Mouse (Mus musculus): ENCODE results near the gene Adssl1. TPM values are rescaled to one million over a fixed set of nuclear protein-coding genes. Genes with fewer than 3 reads are reported as not detected.

Gene Adssl1
- polyA plus RNA-seq, 1 experiment from 2014 or later = 9.3 TPM

DNA sequence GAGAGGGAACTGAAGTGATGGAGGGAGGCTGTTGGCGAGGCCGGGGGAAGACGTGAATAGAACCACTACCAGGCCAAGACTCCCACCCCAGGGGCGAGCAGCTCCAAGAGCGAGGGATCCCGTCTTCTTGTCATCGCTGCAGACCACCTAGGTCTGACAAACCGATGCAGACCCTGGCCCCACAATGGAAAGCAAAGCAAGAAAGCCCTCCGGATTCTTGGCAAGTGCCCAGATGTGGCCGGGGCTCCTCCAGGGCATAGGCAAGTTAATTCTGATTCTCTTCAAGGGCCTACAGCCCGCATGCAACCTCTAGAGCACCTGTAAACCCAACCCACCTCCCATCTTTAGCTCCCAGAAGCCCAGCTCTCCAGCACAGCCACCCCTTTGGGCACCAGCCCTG lies 43.5 kb downstream of the Adssl1 start:
- H3K4me2 ChIP-seq = peak overlapping the region; percentile 9; the same call in 1 of the 2 replicates
- H3K9me3 ChIP-seq = no peaks in the 10 kb centered on the region
- no peak for ATAC-seq (ENCODE audit: borderline replicate concordance, extremely low read depth, low FRiP score, low TSS enrichment)
- H3K9ac ChIP-seq = no peak overlapping the region
- H3K4me1 ChIP-seq = peaks cover 97% of the 10 kb centered on the region
- WGBS = 61% methylated on average over 11 of the region's 11 CpGs
- H3K4me3 ChIP-seq = no peak overlapping the region
- no peaks in the 10 kb centered on the region for H3K27me3 ChIP-seq
- H3K27ac ChIP-seq = peak overlapping the region; percentile 89
- peaks cover 44% of the 10 kb centered on the region for H3K36me3 ChIP-seq

DNA sequence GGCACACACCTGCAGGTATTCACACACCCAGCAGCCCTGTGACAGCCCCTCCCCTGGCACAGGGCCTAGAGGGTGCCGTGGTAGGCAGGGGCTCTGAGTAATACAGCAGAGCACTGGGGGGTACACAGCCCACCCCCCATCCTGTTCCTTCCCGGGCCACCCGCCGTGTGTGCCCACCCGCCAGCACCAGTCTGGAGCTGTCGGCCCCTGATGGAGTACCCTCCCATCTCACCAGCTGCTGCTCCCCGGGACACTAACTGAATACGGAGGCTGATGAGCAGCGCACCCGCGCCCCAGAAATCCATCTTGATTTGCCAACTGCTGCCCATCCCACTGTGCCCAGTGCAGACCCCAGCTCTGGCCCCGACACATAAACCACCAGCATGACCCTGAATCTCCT lies 43.9 kb downstream of the Adssl1 start:
- H3K9ac ChIP-seq = no peak overlapping the region
- H3K27me3 ChIP-seq = no peaks in the 10 kb centered on the region
- H3K4me3 ChIP-seq = no peak overlapping the region
- peaks cover 44% of the 10 kb centered on the region for H3K36me3 ChIP-seq
- no peaks in the 10 kb centered on the region for H3K9me3 ChIP-seq
- WGBS = 73% methylated on average over 12 of the region's 12 CpGs
- peaks cover 99% of the 10 kb centered on the region for H3K4me1 ChIP-seq
- ATAC-seq (ENCODE audit: borderline replicate concordance, extremely low read depth, low FRiP score, low TSS enrichment) = no peak
- peak overlapping the region; percentile 89 for H3K27ac ChIP-seq
- H3K4me2 ChIP-seq = peak overlapping the region; percentile 9; the same call in 1 of the 2 replicates

DNA sequence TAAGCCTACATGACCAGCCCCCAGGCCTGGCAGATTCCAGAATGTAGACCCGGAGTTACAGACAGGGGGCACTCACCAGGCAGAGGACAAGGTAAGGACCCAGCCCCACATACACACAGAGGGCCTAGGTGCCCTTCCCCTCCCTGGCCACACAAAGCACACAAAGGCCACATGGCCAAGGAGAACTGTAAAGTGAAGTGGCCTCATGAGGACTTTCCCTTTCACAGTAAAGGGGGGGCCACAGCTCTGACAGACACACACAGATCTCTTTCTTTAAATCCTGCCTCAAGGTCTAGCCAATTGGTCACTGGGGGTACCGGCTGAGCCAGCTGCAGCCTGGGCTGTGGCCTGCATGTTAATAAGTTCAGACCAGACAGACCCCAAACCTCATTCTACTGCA lies 44.3 kb downstream of the Adssl1 start:
- no peaks in the 10 kb centered on the region for H3K9me3 ChIP-seq
- H3K4me2 ChIP-seq = 0 out of 2 replicates have a peak overlapping the region, but pooled peaks have one; percentile 9
- H3K4me1 ChIP-seq = peaks cover 99% of the 10 kb centered on the region
- no peak overlapping the region for H3K9ac ChIP-seq
- peak overlapping the region; percentile 89 for H3K27ac ChIP-seq
- H3K27me3 ChIP-seq = no peaks in the 10 kb centered on the region
- H3K36me3 ChIP-seq = peaks cover 44% of the 10 kb centered on the region
- 37% methylated on average over 2 of the region's 2 CpGs for WGBS
- no peak for ATAC-seq (ENCODE audit: borderline replicate concordance, extremely low read depth, low FRiP score, low TSS enrichment)
- no peak overlapping the region for H3K4me3 ChIP-seq

DNA sequence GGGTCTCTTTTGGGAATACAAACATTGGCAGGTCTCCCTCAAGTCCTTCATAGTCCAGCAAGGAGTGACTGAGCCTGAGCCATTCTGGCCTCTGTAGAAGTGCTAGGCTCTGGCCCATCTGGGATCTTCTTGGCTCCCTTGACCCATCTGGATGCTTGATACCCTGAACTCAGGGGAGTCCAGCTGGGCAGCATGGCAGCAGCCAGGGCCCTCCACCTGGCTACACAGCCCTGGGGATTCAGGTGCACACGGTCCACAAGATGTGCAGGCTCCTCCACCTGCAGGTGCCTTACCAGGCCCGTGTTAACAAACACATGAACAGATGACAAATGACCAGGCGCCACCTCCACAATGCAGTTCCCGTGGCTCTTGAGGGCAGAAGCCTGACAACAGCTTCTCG lies 44.8 kb downstream of the Adssl1 start:
- no peak overlapping the region for H3K4me3 ChIP-seq
- H3K27me3 ChIP-seq = no peaks in the 10 kb centered on the region
- whole genome bisulfite sequencing = 36% methylated on average over 5 of the region's 5 CpGs
- H3K36me3 ChIP-seq = peaks cover 44% of the 10 kb centered on the region
- H3K4me2 ChIP-seq = peak overlapping the region; percentile 28; the same call in 1 of the 2 replicates
- no peak for ATAC-seq (ENCODE audit: borderline replicate concordance, extremely low read depth, low FRiP score, low TSS enrichment)
- no peak overlapping the region for H3K9ac ChIP-seq
- no peaks in the 10 kb centered on the region for H3K9me3 ChIP-seq
- peaks cover 97% of the 10 kb centered on the region for H3K4me1 ChIP-seq
- peak overlapping the region; percentile 89 for H3K27ac ChIP-seq

DNA sequence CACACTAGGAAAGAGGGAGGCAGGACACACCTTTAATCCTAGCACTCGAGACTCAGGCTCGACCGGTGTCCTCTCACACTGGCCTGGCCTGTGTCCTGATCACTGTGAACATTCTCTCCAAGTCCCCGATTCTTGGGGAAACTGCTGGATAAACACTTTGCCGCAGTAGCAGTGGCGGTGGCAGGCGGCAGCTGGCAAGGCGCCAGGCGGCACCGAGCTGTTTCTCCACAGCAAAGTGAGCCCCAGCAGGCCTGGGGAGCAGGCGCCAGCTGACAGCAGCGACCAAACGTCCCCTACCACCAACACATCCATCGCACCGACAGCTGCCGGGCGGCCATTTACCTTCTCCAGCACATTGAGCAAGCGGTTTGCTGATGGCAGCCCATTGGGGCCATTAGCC lies 45.6 kb downstream of the Adssl1 start:
- peak overlapping the region; percentile 28 for H3K4me2 ChIP-seq
- no peak overlapping the region for H3K9ac ChIP-seq
- H3K27ac ChIP-seq = peak overlapping the region; percentile 89
- no peaks in the 10 kb centered on the region for H3K27me3 ChIP-seq
- H3K4me1 ChIP-seq = peaks cover 97% of the 10 kb centered on the region
- H3K4me3 ChIP-seq = no peak overlapping the region
- no peaks in the 10 kb centered on the region for H3K9me3 ChIP-seq
- 9% methylated on average over 18 of the region's 18 CpGs for WGBS
- ATAC-seq (ENCODE audit: borderline replicate concordance, extremely low read depth, low FRiP score, low TSS enrichment) = peak; percentile 12
- H3K36me3 ChIP-seq = peaks cover 46% of the 10 kb centered on the region

DNA sequence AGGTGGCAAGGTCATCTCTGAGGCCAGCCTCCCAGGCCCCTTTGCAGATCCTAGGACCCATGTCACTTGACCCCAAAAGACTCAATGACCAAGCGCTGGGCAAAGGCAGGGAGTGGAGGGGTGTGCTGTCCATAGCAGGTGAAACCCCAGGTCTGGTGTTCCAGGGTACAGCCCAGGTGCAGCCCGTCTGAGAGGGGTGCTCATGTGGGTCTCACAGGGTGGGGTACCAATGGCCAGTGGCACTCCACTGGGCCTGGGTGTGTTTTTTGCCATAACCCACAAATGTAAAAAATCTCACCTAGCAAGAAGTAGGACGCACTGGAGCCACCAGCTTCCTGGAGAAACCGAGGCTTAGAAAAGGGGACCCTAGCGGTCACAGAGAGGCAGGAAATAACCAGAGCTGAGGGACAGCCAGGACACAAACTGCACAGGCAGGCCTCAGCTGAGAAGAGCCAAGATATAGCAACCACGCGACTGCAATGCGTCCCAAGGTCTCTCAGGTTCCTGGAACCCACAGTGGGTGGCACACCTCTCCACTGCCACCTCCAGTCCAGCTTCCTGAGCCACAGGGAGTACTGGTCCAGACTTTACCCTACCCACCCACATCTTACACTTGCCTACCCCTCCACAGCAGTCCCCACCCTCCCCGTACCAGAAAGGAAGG lies 46.2 kb downstream of the Adssl1 start:
- Histone ChIP-seq H3K4me1 (peaks cover 97% of the 10 kb centered on the region), H3K27ac (peak overlapping the region; percentile 89), H3K9me3 (no peaks in the 10 kb centered on the region), H3K36me3 (peaks cover 48% of the 10 kb centered on the region), H3K27me3 (no peaks in the 10 kb centered on the region), H3K4me2 (peak overlapping the region; percentile 28; the same call in 1 of the 2 replicates), H3K4me3 (no peak overlapping the region), H3K9ac (no peak overlapping the region)
- no peak; the same call in 1 of the 2 replicates for ATAC-seq (ENCODE audit: borderline replicate concordance, extremely low read depth, low FRiP score, low TSS enrichment)
- WGBS = 64% methylated on average over 9 of the region's 9 CpGs

DNA sequence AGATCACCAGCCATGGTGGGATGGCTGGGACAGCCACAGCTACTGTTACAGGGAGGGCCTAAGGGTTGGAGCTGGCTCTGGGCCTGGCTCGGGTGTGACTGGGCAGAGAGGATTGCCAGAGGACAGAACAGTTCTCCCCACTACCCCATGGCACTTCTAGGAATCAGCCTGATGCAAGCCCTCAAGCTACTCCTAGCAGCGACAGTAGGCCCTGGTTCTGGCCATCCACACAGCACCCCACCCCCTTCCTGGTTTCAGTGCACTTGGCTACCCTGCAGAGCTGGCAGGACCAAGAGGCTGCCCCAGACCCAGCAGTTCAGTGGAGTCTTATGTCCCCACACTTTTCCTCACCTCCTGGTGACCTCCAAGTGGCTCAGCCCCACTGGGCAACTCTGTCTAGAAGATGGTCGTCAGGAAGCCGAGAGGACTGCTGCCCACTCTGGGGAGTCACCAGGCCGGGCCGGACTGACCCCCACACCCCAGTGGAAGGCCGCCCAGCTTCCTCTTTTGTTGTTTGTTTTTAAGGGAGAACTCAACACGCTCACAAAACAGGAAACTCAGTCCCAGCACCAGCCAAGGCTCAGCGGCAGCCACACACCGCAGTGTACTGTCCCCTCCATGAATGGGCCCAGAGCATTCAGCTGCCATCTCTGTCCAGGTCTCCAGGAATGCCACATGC lies 47.9 kb downstream of the Adssl1 start:
- Histone ChIP-seq H3K9ac (no peak overlapping the region), H3K27ac (peak overlapping the region; percentile 50)
- ATAC-seq (ENCODE audit: borderline replicate concordance, extremely low read depth, low FRiP score, low TSS enrichment) = no peak

DNA sequence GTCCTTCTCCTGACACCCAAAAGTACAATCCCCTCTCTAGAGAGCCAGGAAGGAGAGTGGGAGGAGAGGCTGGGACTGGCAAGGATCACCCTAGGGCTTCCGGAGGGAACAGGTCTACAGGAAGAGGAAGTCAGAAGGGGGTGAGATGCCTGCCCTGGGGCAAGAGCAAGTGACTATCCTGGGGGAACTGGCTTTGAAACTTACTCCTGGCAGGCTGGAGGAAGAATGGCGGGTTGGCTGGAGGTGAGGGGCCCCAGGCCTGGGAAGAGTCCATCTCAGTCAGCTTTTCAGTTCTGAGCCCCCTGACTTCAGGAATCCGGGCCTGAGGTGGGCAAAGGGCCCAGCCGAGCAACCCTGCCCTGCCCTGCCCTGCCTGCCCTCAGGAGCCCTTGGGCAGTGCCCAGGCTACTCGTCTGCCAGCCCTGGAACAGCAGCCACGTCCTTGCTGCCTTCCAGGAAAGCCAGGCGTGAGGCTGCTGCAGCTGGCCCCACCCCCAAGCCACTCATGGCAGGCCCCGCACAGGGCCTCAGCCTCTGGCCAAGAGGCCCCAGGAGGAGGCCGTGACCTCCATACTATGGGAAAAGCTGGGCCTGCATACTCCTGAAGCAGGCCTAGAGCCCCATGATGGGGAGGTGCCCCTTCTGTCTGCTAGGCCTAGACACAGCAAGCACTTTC lies 51.0 kb downstream of the Adssl1 start:
- Histone ChIP-seq H3K4me1 (peaks cover 86% of the 10 kb centered on the region), H3K27me3 (no peaks in the 10 kb centered on the region), H3K9me3 (no peaks in the 10 kb centered on the region), H3K9ac (no peak overlapping the region), H3K4me3 (no peak overlapping the region), H3K27ac (peak overlapping the region; percentile 31; the same call in 1 of the 2 replicates), H3K4me2 (peak overlapping the region; percentile 93), H3K36me3 (peaks cover 37% of the 10 kb centered on the region)
- ATAC-seq (ENCODE audit: borderline replicate concordance, extremely low read depth, low FRiP score, low TSS enrichment) = no peak
- WGBS = 32% methylated on average over 9 of the region's 9 CpGs

More for the DNA sequence above, 47.9 kb downstream of the Adssl1 start:
- Histone ChIP-seq H3K36me3 (peaks cover 43% of the 10 kb centered on the region), H3K4me3 (no peak overlapping the region), H3K4me1 (peaks cover 97% of the 10 kb centered on the region), H3K4me2 (no peak overlapping the region), H3K9me3 (no peaks in the 10 kb centered on the region), H3K27me3 (no peaks in the 10 kb centered on the region)
- WGBS = 58% methylated on average over 10 of the region's 10 CpGs

DNA sequence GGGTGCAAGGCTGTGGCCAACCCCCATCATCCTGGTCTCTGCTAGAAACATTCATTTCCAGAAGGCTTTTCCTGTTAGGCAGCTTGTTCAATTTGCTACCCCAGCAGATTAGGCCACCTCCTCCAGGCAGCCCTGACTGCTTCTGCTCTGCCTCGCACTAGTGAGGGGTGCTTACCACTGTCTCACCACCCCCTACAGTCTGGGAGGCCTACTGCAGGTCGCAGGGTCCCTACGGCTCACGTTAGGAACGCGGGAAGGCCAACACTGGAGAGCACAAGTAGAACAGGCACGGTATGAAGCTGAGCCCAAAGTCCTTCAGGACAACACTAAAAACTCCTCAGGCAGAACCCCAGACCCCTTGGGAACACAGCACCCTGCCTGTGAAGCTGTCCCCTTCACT lies 52.0 kb downstream of the Adssl1 start:
- WGBS = 67% methylated on average over 7 of the region's 7 CpGs
- peaks cover 80% of the 10 kb centered on the region for H3K4me1 ChIP-seq
- H3K27me3 ChIP-seq = no peaks in the 10 kb centered on the region
- peak overlapping the region; percentile 100 for H3K9ac ChIP-seq
- ATAC-seq (ENCODE audit: borderline replicate concordance, extremely low read depth, low FRiP score, low TSS enrichment) = no peak
- peak overlapping the region; percentile 98; the same call in 1 of the 2 replicates for H3K27ac ChIP-seq
- H3K36me3 ChIP-seq = peaks cover 37% of the 10 kb centered on the region
- H3K9me3 ChIP-seq = no peaks in the 10 kb centered on the region
- H3K4me2 ChIP-seq = peak overlapping the region; percentile 93
- H3K4me3 ChIP-seq = peak overlapping the region; percentile 99

DNA sequence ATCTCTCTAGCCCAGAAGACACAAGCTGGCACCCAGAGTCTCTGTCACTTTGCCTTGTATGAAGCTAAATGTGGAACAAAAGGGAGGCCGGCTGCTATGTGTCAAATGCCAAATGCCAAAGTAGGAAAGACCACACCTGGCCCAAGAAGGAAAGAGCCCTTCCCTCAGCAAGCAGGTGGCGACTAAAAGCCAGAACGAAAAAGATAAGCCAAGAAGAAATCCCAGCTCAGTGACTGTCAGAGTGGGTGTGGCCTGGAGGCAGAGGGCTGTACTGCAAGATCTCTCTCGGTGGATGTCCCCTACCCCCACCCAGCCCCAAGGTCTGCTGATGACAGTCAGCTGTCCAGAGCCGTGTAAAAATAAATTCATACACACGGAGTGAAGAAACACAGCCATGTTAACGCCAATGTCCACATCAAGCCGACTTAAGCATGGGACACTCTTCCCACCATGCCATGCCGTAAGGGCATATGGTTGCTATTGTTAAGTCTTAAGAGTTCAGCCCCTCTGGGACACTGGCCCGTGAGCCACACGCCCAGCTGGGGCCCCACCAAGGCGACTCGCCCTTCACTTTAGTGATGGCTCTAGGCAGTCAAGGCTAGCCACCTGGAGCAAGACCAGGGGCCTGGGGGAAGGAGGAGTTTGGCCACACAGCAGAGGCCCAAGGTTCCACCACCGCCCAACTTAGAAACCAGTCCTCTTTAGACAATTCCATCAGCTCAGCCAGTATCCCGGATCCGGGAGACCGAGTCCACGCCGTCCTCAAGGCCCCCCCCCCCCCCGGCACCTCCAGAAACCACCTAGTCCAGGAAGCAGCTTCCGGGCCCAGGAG lies 53.1 kb downstream of the Adssl1 start:
- H3K27me3 ChIP-seq = no peaks in the 10 kb centered on the region; the same call in 1 of the 2 replicates
- H3K4me1 ChIP-seq = peaks cover 80% of the 10 kb centered on the region
- peak overlapping the region; percentile 100 for H3K9ac ChIP-seq
- H3K4me2 ChIP-seq = peak overlapping the region; percentile 93
- ATAC-seq (ENCODE audit: borderline replicate concordance, extremely low read depth, low FRiP score, low TSS enrichment) = peak; percentile 8; the same call in 1 of the 2 replicates
- peaks cover 30% of the 10 kb centered on the region for H3K36me3 ChIP-seq
- peak overlapping the region; percentile 98 for H3K27ac ChIP-seq
- H3K4me3 ChIP-seq = peak overlapping the region; percentile 99
- 2% methylated on average over 21 of the region's 21 CpGs for WGBS
- H3K9me3 ChIP-seq = no peaks in the 10 kb centered on the region

DNA sequence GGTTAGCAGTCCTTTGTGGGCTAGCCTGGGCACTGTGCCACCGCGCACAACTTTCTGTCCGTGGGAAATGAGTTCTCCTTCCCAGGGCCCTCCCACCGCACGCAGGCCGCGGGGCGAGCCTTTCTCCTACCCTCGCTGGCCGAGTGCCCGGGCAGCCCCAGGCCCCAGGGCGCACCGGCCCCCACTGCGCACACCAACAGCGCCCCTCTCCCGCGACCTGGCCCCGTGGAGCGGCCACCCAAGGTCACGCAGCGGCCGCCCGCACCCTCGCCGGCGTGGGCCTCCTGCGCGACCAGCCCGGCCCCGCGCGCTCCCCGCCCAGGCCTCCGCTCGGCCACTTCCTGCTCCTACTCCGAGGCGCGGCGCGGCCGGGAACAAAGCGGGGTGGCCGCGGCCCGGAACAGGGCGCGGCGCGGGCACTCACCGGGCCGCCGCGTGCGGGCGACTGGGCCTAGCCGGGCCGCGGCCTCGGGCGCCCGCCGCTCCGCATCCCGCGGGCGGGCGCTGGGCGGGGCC lies 53.8 kb downstream of the Adssl1 start:
- under 1% methylated on average over 40 of the region's 68 CpGs for whole genome bisulfite sequencing
- ATAC-seq (ENCODE audit: borderline replicate concordance, extremely low read depth, low FRiP score, low TSS enrichment) = peak; percentile 3; the same call in 1 of the 2 replicates

More for the DNA sequence above, 53.8 kb downstream of the Adssl1 start:
- no peaks in the 10 kb centered on the region for H3K9me3 ChIP-seq
- H3K27ac ChIP-seq = peak overlapping the region; percentile 98
- peak overlapping the region; percentile 100 for H3K9ac ChIP-seq
- H3K4me1 ChIP-seq = peaks cover 79% of the 10 kb centered on the region
- peaks cover 23% of the 10 kb centered on the region for H3K36me3 ChIP-seq
- no peaks in the 10 kb centered on the region; the same call in 1 of the 2 replicates for H3K27me3 ChIP-seq
- peak overlapping the region; percentile 93 for H3K4me2 ChIP-seq
- H3K4me3 ChIP-seq = peak overlapping the region; percentile 99
